Mouse (Mus musculus): ENCODE results near the gene Cngb1.

Cngb1 gene

DNA sequence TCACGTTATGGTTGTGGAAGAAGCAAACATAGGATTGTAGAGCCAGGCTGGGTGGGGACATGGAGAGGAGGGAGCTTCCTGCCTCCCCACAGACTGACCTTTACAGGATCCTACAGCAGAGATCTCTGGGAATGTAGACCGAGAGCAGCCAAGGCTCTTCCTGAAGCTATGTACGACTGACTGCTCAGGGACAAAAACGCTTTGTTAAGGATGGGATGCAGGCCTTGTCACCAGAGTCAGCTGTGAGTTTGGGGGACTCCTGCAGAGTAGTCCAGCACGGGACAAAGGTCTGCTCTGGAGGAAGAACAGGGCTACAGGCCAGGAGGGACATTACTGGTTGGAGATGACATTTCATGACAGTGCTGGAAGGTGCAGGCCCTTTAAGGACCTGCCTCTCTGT, 18.3 kb upstream of the Cngb1 start:
- no peak for DNase-seq (ENCODE audit: extremely low spot score, low spot score)

DNA sequence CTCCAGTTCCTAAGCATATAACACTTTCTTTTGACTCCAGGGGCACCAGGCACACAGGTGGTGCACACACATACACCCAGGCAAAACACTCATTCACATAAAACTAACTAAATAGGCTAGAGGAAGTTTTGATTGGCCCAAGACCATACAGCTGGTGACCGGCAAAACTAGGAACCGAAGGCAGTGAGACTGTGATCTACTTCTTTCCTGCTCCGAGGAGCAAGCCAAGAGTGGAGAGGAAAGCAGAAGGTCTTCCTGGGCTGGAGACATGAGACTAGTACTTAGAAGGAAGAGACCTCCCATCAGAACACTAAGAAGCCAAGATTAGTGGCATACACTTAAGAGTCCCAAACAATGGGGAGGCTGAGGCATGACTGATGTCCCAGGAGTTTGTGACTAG, 16.8 kb upstream of the Cngb1 start:
- no peak for DNase-seq (ENCODE audit: extremely low spot score, low spot score)

DNA sequence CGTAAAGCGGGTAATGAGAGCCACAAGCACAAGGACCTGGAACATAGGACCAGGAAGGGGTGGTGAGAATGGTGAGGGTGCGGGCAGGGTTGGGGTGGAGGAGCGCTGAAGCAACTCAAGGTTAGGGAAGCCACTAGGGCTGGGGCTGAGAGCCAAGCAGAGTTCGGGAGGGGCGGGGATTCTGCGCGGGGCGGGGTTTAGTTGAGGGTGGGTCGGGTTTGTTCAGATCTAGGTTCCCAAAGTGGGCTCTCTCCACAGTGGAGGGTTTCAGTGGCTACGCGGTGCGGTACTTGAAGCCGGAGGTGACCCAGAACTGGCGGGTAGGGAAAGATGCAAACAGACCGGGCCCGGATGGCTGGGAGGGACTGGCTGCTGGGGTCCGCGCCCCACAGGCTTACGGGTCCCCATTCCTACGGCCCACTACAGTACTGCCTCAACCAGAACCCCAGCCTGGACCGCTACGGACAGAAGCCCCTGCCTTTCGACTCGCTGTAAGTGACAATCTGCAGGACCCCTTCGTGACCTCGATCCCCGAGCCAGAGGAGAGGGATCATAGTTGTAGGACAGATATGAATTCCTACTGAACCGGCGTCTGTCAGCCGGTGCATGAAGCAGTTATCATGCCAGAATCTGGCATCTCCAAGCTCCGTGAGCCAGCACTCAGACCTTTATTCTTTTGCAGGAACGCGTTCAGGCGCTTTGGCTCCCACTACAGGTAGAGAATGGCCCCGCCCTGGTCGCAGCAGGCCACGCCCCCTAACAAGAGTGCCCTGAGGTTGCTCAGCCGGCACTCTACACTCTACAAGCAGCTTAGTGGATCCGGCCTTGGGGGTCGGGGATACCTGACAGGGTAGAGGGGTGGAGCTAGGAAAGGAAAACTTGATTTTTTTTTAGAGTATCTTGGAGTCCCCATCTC, 14.1 kb upstream of the Cngb1 start:
- DNase-seq (ENCODE audit: extremely low spot score, low spot score) = peak; percentile 38

DNA sequence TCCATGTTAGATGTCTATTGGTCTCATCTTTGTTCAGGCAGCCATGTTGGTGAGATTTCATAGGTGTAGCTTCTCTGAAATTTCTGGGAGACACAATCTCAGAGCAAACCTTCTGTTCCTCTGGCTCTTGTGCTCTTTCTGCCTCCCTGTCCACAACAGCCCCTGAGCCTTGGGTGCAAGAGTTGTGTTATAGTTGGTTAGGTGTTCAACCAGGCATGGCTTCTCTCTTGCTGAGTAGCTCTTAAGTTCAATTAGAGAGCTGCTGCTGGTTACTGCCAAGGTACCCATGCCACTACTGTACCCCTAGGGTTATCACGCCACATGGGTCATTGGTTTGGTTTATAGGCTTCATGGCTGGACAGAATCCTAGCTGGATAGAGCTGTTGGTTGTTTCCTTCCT, 9.0 kb upstream of the Cngb1 start:
- DNase-seq (ENCODE audit: extremely low spot score, low spot score) = no peak

DNA sequence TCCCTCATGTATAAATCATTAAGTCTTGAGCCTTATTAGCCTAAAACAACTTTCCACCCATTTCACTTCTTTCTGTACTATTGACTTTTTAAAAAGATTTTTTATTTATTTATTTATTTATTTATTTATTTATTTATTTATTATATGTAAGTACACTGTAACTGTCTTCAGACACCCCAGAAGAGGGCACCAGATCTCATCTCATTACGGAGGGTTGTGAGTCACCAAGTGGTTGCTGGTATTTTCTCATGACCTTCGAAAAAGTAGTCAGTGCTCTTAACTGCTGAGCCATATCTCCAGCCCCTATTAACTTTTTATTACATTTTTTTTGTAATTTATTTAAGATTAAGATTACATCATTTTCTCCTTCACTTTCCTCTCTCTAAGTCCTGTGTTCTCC, 8.3 kb upstream of the Cngb1 start:
- DNase-seq (ENCODE audit: extremely low spot score, low spot score) = no peak

DNA sequence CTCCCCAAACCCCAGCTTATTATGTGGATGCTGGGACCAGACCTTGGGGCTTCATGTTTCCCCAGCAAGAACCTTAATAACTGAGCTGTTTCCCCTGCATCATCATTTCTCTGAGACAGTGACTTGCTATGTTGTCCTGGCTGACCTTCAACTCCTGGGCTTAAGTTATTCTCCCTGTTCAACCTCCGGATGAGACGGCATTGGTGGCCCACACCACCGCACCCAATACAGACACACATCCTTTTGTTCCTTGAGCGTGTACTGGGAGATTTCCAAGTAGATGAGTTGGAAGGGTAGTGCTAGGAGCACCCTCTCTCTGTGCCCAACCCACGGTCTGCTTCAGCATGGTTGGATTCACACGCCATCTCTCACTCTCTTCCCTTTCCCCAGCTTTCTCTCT, 7.5 kb upstream of the Cngb1 start:
- DNase-seq (ENCODE audit: extremely low spot score, low spot score) = no peak

DNA sequence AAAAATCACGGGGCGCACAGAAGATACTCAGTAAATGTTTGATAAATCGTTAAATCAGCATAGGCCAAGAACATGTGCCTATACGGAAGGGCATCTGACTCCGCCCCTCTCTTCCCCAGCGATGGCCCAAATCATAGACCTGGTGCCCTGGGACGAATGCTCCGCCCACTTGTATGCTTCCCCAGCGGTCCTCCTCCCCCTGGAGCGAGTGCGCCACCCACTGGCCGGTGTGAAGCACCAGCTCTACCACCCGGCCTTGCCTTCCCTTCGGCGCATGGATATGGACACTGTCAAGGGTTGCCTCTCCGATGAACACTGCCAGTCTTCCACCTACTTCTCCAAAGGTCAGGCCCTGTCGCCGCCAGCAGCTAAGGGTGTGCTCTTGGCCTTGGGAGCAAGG, 6.5 kb upstream of the Cngb1 start:
- DNase-seq (ENCODE audit: extremely low spot score, low spot score) = no peak

DNA sequence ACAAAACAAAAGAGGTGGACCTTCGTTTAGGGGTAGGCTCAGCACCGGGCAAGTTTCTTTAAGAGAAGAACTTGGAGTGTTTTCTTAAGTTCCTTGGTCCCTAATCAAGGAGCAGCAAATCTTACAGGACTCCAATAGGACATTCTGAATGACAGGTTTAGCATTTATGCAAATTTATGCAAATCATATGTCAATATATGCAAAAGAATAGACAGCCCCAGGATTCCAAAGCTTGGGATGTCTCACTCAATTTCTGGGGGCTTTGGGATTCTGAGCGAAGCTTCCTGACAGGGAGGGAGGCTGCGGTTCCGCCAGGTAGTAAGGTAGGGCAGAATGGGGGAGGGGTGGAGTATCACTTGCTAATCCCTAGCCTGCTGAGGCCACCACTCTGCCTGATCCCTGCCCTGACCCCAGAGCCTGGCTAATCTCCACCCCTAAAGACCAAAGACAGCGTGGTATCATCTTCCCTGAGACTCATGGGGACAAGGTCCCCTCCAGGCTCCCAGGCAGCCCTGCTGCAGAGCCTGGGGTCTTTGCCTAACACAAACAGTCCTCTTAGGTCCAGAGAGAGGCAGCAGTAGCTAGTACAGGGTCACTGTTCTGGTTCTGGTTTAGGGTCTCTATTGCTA, 4.1 kb upstream of the Cngb1 start, which contains the start of gene Tepp:
Gene Tepp (plus strand): TSS at position 225 of the 629 bp plus-strand sequence.
- DNase-seq (ENCODE audit: extremely low spot score, low spot score) = no peak

DNA sequence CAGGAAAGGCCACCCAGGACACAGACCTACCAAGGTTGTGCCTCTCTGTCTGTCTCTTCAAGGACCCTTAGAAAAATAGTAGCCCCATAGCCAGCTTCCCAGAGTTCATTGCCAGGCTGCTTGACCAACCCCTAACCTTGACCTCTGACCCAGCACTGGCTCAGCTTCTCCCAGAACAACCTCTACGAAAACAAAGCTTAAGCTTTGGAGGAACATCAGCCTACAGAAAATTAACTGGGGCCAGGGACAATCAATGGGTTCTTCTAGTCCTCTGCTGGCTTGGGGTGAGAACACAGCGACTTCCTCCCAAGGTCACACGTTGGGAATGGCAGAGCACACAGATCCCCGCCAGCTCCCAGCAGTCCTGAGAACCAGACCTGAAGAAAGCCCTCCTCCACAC, 859 bp downstream of the Cngb1 start:
- no peak for DNase-seq (ENCODE audit: extremely low spot score, low spot score)

DNA sequence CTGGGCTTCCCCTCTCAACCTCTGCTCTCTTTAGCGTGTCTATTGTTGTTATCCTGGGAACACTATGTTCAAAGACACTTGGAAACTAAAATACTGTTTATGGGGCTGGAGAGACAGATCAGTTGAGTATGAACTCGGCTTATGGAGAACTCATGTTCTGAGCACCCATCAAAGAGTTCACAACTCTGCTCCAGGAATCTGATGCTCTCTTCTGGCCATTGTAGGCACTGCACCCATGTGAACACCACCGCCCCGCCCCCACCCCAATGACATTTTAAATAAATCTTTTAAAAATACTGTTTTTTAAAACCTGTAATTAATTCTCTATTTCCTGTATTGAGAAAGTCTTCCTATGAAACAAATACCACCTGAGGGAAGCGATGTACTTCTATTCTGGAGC, 4.0 kb downstream of the Cngb1 start:
- DNase-seq (ENCODE audit: extremely low spot score, low spot score) = peak; percentile 32

DNA sequence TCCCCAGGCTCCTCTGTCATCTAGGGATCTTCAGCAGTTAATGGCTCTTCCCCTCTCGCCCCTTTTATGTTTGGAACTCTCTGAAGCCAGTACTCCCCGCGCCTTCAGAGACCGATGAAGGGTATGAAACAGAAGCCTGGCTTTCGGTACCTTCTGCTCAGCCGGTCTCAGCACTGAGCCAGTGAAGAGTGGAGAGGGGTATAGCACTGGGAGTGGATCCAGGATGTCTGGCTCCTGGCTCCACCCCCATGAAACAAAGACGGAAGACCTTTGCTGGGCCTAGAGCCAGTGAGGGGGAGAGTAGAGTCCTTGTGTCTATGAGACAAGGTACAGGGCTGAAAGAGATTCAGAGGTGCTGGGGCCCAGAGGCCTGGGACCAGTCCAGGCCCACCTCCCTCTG, 12.5 kb downstream of the Cngb1 start:
- DNase-seq (ENCODE audit: extremely low spot score, low spot score) = no peak

DNA sequence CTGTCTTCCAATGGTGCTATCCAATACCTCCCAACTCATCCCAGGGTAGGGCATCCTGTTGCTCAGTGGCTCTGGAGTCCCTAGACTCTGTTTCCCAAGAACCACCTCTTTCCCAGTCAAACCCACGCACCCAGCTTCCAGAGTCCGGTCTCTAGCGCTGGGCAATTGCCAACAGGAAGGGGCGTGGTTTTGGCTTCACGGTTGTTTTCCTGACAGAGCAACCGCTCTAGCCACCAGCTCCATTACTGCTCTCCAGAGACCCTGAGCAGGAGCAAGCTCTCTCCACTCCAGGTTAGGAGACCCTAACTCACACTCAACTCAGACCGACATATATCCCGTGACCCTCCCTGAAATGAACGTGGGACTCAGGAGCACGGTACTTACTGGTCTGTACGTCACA, 13.2 kb downstream of the Cngb1 start:
- DNase-seq (ENCODE audit: extremely low spot score, low spot score) = no peak

DNA sequence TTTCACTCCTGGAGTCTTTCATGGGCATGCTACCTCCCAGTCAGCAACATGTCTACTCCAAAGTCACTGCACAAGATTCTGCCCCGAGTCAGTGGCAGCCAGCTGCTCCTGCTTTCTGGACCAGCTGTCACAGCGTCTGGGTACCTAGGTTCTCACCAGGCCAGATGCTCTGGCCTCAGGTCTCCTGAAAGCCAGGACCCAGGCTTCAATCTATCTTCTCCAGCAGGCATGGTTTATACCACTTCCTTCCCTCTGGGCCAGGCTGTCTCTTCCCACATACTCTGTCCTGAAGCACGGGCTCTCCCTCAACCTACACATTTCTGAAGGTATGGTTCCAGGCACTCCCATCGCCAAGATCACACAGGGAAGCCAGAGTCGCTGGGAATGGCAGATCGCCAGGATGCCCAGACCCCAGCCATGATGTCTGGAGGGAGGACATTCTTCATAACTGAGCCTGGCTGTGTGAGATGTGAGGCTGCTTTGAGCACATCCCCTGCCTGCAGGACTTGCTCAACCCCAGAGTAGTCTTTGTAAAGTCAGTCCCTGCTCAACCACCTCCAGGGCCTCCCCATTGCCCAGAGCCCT, 17.2 kb downstream of the Cngb1 start:
- DNase-seq (ENCODE audit: extremely low spot score, low spot score) = no peak

DNA sequence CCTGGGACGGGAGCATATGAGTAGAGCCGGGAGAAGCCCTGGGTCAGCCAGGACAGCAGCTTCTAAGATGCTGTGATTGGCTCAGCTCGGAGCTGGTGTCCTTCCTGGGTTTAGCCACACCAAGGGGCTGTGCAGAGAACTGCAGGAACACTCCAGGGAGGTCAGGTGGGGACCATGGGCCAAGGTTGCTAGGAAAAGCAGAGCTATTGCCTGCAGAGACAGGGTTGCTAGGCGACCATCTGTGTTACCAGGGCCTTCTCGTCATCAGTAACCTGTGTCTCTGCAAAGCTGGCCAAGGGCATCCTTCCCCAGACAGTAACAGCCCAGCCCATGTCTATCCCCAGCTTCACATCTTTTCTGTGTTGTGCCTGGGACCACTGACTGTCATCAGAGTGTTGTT, 24.9 kb downstream of the Cngb1 start:
- DNase-seq (ENCODE audit: extremely low spot score, low spot score) = no peak

DNA sequence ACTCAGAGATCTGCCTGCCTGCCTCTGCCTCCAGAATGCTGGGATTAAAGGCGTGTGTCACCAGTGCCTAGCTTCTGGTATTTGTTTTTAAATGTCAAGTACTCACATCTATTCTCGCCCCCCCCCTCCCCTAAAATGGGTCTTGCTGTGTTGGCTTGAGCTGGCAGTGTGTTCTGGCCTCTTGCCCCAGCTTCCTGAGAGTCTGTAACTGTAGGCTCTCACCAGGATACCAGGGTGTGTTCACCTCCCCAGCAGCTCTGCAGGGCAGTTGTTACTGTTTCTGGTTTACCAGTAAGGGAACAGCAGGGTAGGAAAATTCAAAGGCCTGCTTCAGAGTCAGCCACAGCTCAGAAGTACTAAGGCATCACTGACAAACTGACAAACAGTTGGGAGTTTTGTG, 33.5 kb downstream of the Cngb1 start:
- DNase-seq (ENCODE audit: extremely low spot score, low spot score) = no peak

DNA sequence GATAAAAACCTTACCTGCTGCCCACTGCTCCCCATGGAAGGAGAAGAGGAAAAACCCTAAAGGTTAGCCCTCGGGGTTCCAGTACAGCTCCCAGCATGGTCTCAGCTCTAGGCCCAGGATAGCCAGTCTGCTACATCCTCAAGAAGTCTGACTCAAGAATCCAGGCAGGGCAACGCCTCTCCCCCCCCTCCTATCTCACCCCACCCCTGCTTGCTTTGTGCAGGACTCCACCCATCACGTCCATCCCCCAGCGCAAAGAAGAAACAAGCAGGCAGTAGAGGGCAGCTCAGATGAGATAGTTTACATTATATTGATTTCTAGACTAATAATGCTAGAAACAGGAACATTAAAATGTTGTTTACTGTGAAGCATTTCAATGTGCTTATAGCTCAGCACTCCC, 34.5 kb downstream of the Cngb1 start:
- no peak for DNase-seq (ENCODE audit: extremely low spot score, low spot score)

DNA sequence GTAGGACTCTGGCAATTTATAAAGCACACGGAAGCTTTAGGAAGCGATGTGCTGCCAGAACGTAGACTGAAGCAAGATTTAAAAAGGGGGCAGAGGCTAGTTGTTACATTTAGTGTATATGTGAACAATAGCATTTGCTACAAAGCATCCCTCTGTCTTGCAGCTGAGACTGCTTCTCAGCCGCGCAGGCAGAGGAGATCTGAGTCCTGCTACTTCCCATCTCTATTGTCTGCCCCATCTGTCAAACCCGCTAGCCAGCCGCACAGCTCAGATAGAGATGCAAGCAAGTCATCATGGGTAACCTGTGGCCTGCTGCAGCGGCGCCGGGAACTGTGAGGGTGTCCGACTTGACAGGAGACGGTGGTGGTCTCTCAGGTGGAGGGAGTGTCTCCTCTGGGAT, 35.9 kb downstream of the Cngb1 start:
- DNase-seq (ENCODE audit: extremely low spot score, low spot score) = no peak

DNA sequence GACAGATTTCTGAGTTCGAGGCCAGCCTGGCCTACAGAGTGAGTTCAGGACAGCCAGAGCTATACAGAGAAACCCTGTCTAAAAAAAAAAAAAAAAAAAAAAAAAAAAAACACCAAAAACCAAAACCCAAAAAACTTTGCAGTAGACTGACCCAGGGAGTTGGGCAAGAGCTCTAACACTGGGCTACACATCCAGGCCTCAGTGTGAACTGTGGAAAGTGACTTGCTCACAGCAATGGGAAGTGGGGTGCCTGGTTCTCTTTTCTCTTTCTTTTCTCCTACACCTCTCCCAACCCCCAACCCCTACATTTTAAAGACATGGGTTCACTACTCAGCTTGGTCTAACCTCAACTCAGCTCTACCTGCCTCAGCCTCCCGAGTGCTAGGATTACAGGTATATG, 44.2 kb downstream of the Cngb1 start:
- DNase-seq (ENCODE audit: extremely low spot score, low spot score) = no peak

DNA sequence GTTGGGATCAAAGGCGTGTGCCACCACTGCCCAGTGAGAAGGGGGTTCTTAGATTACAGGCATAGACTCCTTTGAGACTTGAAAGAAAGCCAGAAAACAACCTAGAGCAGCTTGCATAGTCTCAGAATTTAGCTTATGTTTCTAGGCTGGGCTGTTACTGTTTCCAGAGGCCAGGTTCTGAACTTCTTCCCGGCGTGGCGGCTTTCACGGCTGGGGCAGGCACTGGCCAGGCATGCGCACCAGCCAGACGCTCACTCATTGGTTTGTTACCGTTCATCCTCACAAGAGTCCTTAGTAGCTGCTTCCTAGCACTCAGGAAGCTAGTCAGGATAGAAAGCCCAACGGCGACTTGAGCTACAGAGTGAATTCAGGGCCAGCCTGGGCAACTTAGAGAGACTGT, 50.8 kb downstream of the Cngb1 start:
- DNase-seq (ENCODE audit: extremely low spot score, low spot score) = no peak

DNA sequence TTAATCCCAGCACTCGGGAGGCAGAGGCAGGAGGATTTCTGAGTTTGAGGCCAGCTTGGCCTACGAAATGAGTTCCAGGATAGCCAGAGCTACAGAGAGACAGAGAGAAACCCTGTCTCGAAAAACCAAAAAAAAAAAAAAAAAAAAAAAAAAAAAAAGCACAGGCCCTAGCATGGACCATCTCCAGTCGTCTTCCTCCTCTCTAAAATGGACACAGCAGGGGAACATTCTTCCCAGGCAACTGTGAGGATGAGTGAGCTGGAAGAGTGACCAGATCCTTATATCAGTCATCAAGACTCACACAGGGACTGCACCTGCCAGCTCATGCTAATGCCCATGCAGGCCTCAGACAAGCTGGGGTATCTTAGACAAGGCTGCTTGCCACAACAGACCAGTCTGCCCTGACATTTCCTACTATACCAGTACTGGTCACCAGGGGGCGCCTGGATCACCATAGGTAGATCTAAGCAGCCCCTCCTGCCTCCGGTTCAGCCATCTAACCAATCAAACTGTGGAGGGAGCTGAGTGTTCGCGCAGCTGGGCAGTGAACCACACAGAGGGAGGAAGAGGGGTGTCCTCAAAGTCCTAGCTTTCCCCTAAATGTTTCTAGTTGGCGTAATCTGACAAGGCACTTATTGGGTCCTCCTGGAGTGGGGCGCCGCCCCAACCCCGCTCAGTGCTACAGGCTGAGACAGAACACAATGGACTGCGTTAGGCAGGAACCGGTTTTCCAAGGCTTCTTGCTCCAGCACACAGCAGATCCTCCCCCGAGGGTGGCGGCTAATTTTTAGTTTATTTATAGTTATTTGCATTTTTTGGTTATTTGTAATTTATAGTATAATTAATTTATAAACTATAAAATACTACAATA, 51.6 kb downstream of the Cngb1 start:
- peak; percentile 99 for DNase-seq (ENCODE audit: extremely low spot score, low spot score)

DNA sequence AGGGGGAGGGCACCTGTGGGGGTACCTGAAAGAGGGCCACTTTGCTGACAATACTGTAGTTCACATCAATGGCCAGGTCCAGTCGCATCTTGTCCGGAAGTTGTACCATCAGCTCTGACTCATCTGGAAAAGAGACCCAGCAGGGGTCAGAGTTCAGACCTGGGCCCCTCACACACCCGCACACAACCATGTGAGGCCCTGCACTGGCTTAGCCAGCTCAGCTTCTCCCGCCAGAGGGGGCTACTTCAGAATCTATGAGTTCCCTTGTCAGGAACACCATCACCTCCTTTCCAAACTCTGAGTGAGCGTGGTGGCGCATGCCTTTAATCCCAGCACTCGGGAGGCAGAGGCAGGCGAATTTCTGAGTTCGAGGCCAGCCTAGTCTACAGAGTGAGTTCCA, 54.3 kb downstream of the Cngb1 start:
- DNase-seq (ENCODE audit: extremely low spot score, low spot score) = no peak

DNA sequence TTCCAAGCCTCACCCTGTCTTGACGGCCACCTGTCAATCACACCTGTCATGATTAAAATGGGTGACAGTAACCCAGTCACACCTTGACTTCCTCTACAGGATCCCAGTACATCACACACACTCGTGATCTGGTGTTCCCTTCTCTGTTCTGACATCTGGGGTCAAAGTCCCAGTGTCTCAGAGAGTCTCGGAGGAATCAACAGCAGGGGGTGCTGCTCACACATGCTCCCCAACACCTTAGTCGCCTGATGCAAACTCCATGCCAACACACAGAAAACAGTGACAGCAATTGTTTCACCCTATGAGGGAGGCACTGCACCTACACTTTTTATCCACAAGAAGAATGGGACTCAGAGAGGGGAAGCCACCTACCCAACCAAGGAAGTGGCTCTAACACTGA, 56.5 kb downstream of the Cngb1 start:
- no peak for DNase-seq (ENCODE audit: extremely low spot score, low spot score)

Measured in neural tube, embryonic 10.5 days (tissue).